8 mouse cellular contexts compared by ENCODE assay signal in genomic region chr1:184051824-184052223, GRCm38 (mm10). TPM values are rescaled to one million over a fixed set of nuclear protein-coding genes. Genes with fewer than 3 reads are reported as not detected.
DNase-seq lines count a peak whose midpoint lies in the region; ATAC-seq lines count a peak whose summit lies in the region.

No protein-coding gene starts in this region.

- H3K27me3 ChIP-seq in lung, embryonic 15.5 days: no peaks in the 10 kb centered on the region
- no peaks in the 10 kb centered on the region for H3K27me3 ChIP-seq in intestine, embryonic 14.5 days (replicated peaks; ENCODE audit: control insufficient read depth, insufficient read depth, low read length)
- no peaks in the 10 kb centered on the region for H3K27me3 ChIP-seq in stomach, embryonic 14.5 days (ENCODE audit: control insufficient read depth, insufficient read depth, low read length)
- no peaks in the 10 kb centered on the region for H3K27me3 ChIP-seq in midbrain, embryonic 10.5 days (ENCODE audit: low read depth, poor library complexity, severe bottlenecking)

- no peak overlapping the region for H3K9ac ChIP-seq in lung, embryonic 15.5 days
- H3K9ac ChIP-seq in intestine, embryonic 14.5 days (ENCODE audit: low read length): no peak overlapping the region
- H3K9ac ChIP-seq in stomach, embryonic 14.5 days (replicated peaks; ENCODE audit: low read depth, low read length): no peak overlapping the region

- no peak overlapping the region for H3K4me3 ChIP-seq in lung, embryonic 15.5 days
- no peak overlapping the region for H3K4me3 ChIP-seq in intestine, embryonic 14.5 days (ENCODE audit: low read depth, low read length)
- no peak overlapping the region for H3K4me3 ChIP-seq in stomach, embryonic 14.5 days (ENCODE audit: low read depth, low read length)
- H3K4me3 ChIP-seq in midbrain, embryonic 10.5 days: no peak overlapping the region

- 0 out of 2 replicates have a peak, but pooled peaks have one; percentile 27 for ATAC-seq in lung, embryonic 15.5 days (ENCODE audit: borderline replicate concordance, extremely low read depth, low FRiP score, low TSS enrichment)
- peak; percentile 65 for ATAC-seq in intestine, embryonic 14.5 days (replicated peaks; ENCODE audit: low FRiP score, low TSS enrichment, low read depth)
- 0 out of 2 replicates have a peak, but pooled peaks have one; percentile 23 for ATAC-seq in stomach, embryonic 14.5 days (ENCODE audit: insufficient number of reproducible peaks, insufficient read depth, low FRiP score, low read depth)

- H3K4me1 ChIP-seq in lung, embryonic 15.5 days: peaks cover 27% of the 10 kb centered on the region
- H3K4me1 ChIP-seq in intestine, embryonic 14.5 days (replicated peaks; ENCODE audit: control insufficient read depth, insufficient read depth, low read length): peaks cover 20% of the 10 kb centered on the region
- H3K4me1 ChIP-seq in stomach, embryonic 14.5 days (ENCODE audit: control insufficient read depth, insufficient read depth, low read length): peaks cover 11% of the 10 kb centered on the region; the same call in 1 of the 2 replicates
- H3K4me1 ChIP-seq in midbrain, embryonic 10.5 days: no peaks in the 10 kb centered on the region

- H3K36me3 ChIP-seq in lung, embryonic 15.5 days: no peaks in the 10 kb centered on the region
- H3K36me3 ChIP-seq in intestine, embryonic 14.5 days (ENCODE audit: control insufficient read depth, insufficient read depth, low read length): no peaks in the 10 kb centered on the region
- no peaks in the 10 kb centered on the region for H3K36me3 ChIP-seq in stomach, embryonic 14.5 days (ENCODE audit: control insufficient read depth, insufficient read depth, low read length)
- no peaks in the 10 kb centered on the region for H3K36me3 ChIP-seq in midbrain, embryonic 10.5 days

- no peak for DNase-seq in lung, postnatal 10 days
- peak; percentile 69 to 83 for DNase-seq in cerebellum, postnatal 25 days
- DNase-seq in intestine, embryonic 14.5 days (ENCODE audit: low spot score): no peak
- no peak for DNase-seq in right cerebral cortex, postnatal 36 days (ENCODE audit: low spot score in 2 of 2)
- no peak for DNase-seq in midbrain, embryonic 10.5 days (ENCODE audit: low spot score)
- DNase-seq in ovary, adult 18-20 months (ENCODE audit: low spot score): no peak

- H3K27ac ChIP-seq in lung, embryonic 15.5 days: no peak overlapping the region; the same call in 1 of the 2 replicates
- H3K27ac ChIP-seq in intestine, embryonic 14.5 days (ENCODE audit: low read depth): peak overlapping the region; percentile 51; the same call in 1 of the 2 replicates
- no peak overlapping the region for H3K27ac ChIP-seq in stomach, embryonic 14.5 days (ENCODE audit: low read length)
- no peak overlapping the region for H3K27ac ChIP-seq in midbrain, embryonic 10.5 days (replicated peaks)

- WGBS in lung, embryonic 15.5 days: 9% methylated on average over 6 of the region's 6 CpGs
- WGBS in intestine, embryonic 14.5 days: 12% methylated on average over 6 of the region's 6 CpGs
- WGBS in stomach, embryonic 14.5 days: 12% methylated on average over 6 of the region's 6 CpGs
- 51% methylated on average over 6 of the region's 6 CpGs for WGBS in midbrain, embryonic 10.5 days

- no peaks in the 10 kb centered on the region for H3K9me3 ChIP-seq in lung, embryonic 15.5 days
- no peaks in the 10 kb centered on the region for H3K9me3 ChIP-seq in intestine, embryonic 14.5 days (ENCODE audit: control insufficient read depth, low read length)
- no peaks in the 10 kb centered on the region for H3K9me3 ChIP-seq in stomach, embryonic 14.5 days (ENCODE audit: control insufficient read depth, low read depth, low read length)
- H3K9me3 ChIP-seq in midbrain, embryonic 10.5 days (replicated peaks): no peaks in the 10 kb centered on the region

- no peak overlapping the region for H3K4me2 ChIP-seq in lung, embryonic 15.5 days
- no peak overlapping the region for H3K4me2 ChIP-seq in intestine, embryonic 14.5 days (ENCODE audit: low read length)
- H3K4me2 ChIP-seq in stomach, embryonic 14.5 days (replicated peaks; ENCODE audit: low read depth, low read length): no peak overlapping the region

RNA-seq across cellular contexts. Expression of gene 1700056E22Rik, which starts 17.7 kb away (rescaled TPM):
- polyA plus RNA-seq in lung, embryonic 15.5 days (2015; fragmentation: Nextera tagmentation; extraction: Ambion mirVana): 1.1 and 1.5 TPM in 2 replicates
- 0.93 and 1.6 TPM in 2 replicates for polyA plus RNA-seq in intestine, embryonic 14.5 days (2014; fragmentation: Nextera tagmentation; extraction: Ambion mirVana)
- polyA plus RNA-seq in stomach, embryonic 14.5 days (2014; fragmentation: Nextera tagmentation; extraction: Ambion mirVana): 0.61 and 2.4 TPM in 2 replicates
- 2.0 and 2.1 TPM in 2 replicates for polyA plus RNA-seq in midbrain, embryonic 10.5 days (2016; fragmentation: Nextera tagmentation; extraction: Ambion mirVana)

RNA-seq across cellular contexts. Expression of gene Dusp10, which starts 38.7 kb away (rescaled TPM):
- 6.7 and 7.8 TPM in 2 replicates for polyA plus RNA-seq in lung, embryonic 15.5 days (2015; fragmentation: Nextera tagmentation; extraction: Ambion mirVana)
- 12.8 and 13.0 TPM in 2 replicates for polyA plus RNA-seq in intestine, embryonic 14.5 days (2014; fragmentation: Nextera tagmentation; extraction: Ambion mirVana)
- 9.0 and 9.9 TPM in 2 replicates for polyA plus RNA-seq in stomach, embryonic 14.5 days (2014; fragmentation: Nextera tagmentation; extraction: Ambion mirVana)
- polyA plus RNA-seq in midbrain, embryonic 10.5 days (2016; fragmentation: Nextera tagmentation; extraction: Ambion mirVana): 6.6 and 9.0 TPM in 2 replicates

Comparison
In these comparisons a context has a peak if more than half of its experiments do, and no peak if none do; other contexts are left out.
1. DNase-seq: peak in cerebellum, postnatal 25 days (2 of 2); none in lung, postnatal 10 days (single experiment), intestine, embryonic 14.5 days (single experiment), right cerebral cortex, postnatal 36 days (0 of 2), midbrain, embryonic 10.5 days (single experiment) and ovary, adult 18-20 months (single experiment).
2. Peak in every context shown above with its lines, with median percentiles within 50 percentile points of each other: ATAC-seq.